Mouse (Mus musculus) heart, adult 2 months (tissue): ENCODE data around the gene Opn1sw.

Source experiments
- CTCF ChIP-seq: fragments of 200-600 bp; IDR thresholded peaks from 2 replicates; pipeline ENCODE4 v1.8.1; 2022; ENCODE audit warnings: antibody characterized with exemption, mild to moderate bottlenecking, moderate library complexity
- POLR2A ChIP-seq: fragments of 200-500 bp; IDR thresholded peaks from 2 replicates; pipeline ENCODE4 v1.6.1; 2011; ENCODE audit warnings: mild to moderate bottlenecking, low read depth, low read length, control low read depth; ENCODE audit not compliant: insufficient read depth

GRCm38 (mm10) chr6:29391802-29392201 lies 3.5 kb upstream of the Opn1sw start:
- TF ChIP-seq POLR2A (no peak), CTCF (peak; percentile 57)
